Mouse (Mus musculus): ENCODE measurements around the gene Cops9. TPM values are rescaled to one million over a fixed set of nuclear protein-coding genes. Genes with fewer than 3 reads are reported as not detected.

The Cops9 gene
- polyA plus RNA-seq, 2 experiments, result 99.3 to 237 TPM

DNA sequence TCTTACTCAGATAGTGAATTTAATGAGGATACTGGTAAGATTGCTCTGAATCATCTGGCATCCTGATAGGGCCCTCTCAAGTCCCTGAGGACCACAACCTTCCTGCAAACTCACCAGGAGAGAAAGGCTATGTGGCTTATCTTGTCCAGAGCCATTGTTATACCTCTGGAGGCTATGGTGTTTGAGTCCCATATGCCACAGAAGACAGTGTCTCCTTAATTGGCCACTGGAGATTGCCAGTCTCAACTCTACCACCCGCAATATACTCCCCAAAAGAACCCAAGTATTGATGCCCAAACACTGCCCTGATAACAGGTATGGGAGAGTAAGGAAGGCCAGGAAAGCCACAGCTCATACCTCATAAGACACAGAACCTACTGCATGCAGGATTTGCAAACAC is 36.3 kb downstream of the Cops9 start, which contains the start of gene Olfr1410:
Gene Olfr1410, plus strand, starts transcription at position 301 of the 400 bp plus-strand sequence.
- TF ChIP-seq EP300 (IDR thresholded peaks at IDR 0.05; ENCODE audit: low read depth), result no peak
- TF ChIP-seq CTCF (IDR thresholded peaks at IDR 0.05; ENCODE audit: low read depth), result no peak
- no peaks in the 10 kb centered on the region for H3K36me3 ChIP-seq (replicated peaks; ENCODE audit: control insufficient read depth, insufficient read depth, low read depth)
- no peaks in the 10 kb centered on the region for H3K4me1 ChIP-seq (replicated peaks; ENCODE audit: control insufficient read depth in 2 of 2, insufficient read depth in 2 of 2, low read length in 1 of 2)
- 52% methylated on average over 1 of the region's 1 CpGs for WGBS (ENCODE audit: insufficient replicate concordance)
- H3K9me3 ChIP-seq (ENCODE audit: control insufficient read depth, low read length), result no peaks in the 10 kb centered on the region
- H3K9ac ChIP-seq (replicated peaks), result no peak within 1 kb of the TSS
- DNase-seq (ENCODE audit: low read depth in 3 of 3, low spot score in 3 of 3) (no peak), ATAC-seq (ENCODE audit: insufficient read depth) (no peak)
- no peak within 1 kb of the TSS for H3K4me3 ChIP-seq (ENCODE audit: insufficient read depth in 1 of 2, low read depth in 2 of 2, low read length in 2 of 2)
- no peaks in the 10 kb centered on the region for H3K27me3 ChIP-seq (ENCODE audit: control insufficient read depth, insufficient read depth, low read length)
- H3K4me2 ChIP-seq (ENCODE audit: low read depth), result no peak within 1 kb of the TSS
- H3K27ac ChIP-seq, result no peak within 1 kb of the TSS

DNA sequence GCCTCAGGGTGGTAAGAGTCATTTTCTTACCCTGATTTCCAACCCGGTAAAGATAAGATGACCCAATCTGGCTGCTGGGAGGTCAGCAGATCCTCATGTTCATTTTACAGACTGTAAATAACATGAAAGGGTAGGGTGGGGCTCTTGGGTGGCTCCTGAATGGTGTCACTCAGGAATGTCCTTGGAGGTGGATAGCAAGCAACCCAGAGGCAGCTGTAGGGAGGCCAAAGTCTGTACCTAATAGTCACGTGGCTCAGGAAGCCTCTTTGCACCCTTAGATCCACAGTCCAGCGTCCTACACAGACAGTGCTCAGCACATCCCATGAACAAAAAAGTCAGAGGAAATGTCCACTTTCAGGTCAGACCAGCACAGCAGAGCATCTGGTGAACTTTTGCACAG is 45.8 kb downstream of the Cops9 start:
- Histone ChIP-seq H3K4me2 (ENCODE audit: low read depth) (no peak overlapping the region), H3K4me1 (replicated peaks; ENCODE audit: control insufficient read depth in 2 of 2, insufficient read depth in 2 of 2, low read length in 1 of 2) (no peaks in the 10 kb centered on the region), H3K36me3 (replicated peaks; ENCODE audit: control insufficient read depth, insufficient read depth, low read depth) (no peaks in the 10 kb centered on the region), H3K4me3 (ENCODE audit: insufficient read depth in 1 of 2, low read depth in 2 of 2, low read length in 2 of 2) (no peak overlapping the region), H3K27me3 (ENCODE audit: control insufficient read depth, insufficient read depth, low read length) (no peaks in the 10 kb centered on the region), H3K9me3 (ENCODE audit: control insufficient read depth, low read length) (no peaks in the 10 kb centered on the region), H3K27ac (no peak overlapping the region), H3K9ac (replicated peaks) (no peak overlapping the region)
- no peak for ATAC-seq (ENCODE audit: insufficient read depth)
- TF ChIP-seq EP300 (IDR thresholded peaks at IDR 0.05; ENCODE audit: low read depth), result no peak
- no peak for TF ChIP-seq CTCF (IDR thresholded peaks at IDR 0.05; ENCODE audit: low read depth)
- no peak for DNase-seq (ENCODE audit: low read depth in 3 of 3, low spot score in 3 of 3)
- WGBS (ENCODE audit: insufficient replicate concordance), result 58% methylated on average over 3 of the region's 3 CpGs

DNA sequence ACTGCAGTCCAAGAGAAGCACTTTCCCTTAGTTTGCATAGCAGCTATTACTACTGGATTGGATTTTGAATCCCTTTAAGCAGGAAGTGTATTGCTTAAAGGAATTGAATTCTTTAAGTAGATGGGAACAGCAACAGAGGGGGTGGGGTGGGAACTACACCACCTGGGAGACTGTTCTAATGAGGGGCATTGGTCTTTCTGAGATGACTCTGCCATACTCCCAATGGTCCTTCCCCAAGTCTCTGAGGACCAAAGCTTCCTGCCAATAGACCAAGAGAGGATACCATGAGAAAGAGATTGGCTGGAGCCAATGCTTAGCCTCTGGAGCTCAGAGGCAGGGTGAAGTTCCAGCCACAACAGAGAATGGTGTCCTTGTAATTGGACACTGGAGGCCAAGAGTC is 47.7 kb downstream of the Cops9 start, which contains the start of gene Olfr1411:
Gene Olfr1411, plus strand, starts transcription at position 301 of the 400 bp plus-strand sequence.
- H3K27ac ChIP-seq, result no peak within 1 kb of the TSS
- ATAC-seq (ENCODE audit: insufficient read depth) (no peak), DNase-seq (ENCODE audit: low read depth in 3 of 3, low spot score in 3 of 3) (no peak)
- no peaks in the 10 kb centered on the region for H3K36me3 ChIP-seq (replicated peaks; ENCODE audit: control insufficient read depth, insufficient read depth, low read depth)
- no peaks in the 10 kb centered on the region for H3K27me3 ChIP-seq (ENCODE audit: control insufficient read depth, insufficient read depth, low read length)
- H3K9me3 ChIP-seq (ENCODE audit: control insufficient read depth, low read length), result no peaks in the 10 kb centered on the region
- TF ChIP-seq EP300 (IDR thresholded peaks at IDR 0.05; ENCODE audit: low read depth), result no peak
- no peak for TF ChIP-seq CTCF (IDR thresholded peaks at IDR 0.05; ENCODE audit: low read depth)
- H3K4me2 ChIP-seq (ENCODE audit: low read depth), result no peak within 1 kb of the TSS
- no peak within 1 kb of the TSS for H3K9ac ChIP-seq (replicated peaks)
- no peak within 1 kb of the TSS for H3K4me3 ChIP-seq (ENCODE audit: insufficient read depth in 1 of 2, low read depth in 2 of 2, low read length in 2 of 2)
- H3K4me1 ChIP-seq (replicated peaks; ENCODE audit: control insufficient read depth in 2 of 2, insufficient read depth in 2 of 2, low read length in 1 of 2), result no peaks in the 10 kb centered on the region

Other genes starting within 250 kb of the Cops9 start
- gene Ndufa10, start 168.1 kb downstream of the Cops9 start, polyA plus RNA-seq (2012; rRNA removed), result 39.5 and 44.0 TPM in 2 replicates
- gene Ndufa10, start 168.1 kb downstream of the Cops9 start, polyA plus RNA-seq (2014; fragmentation: Nextera tagmentation; extraction: Ambion mirVana), result 152 and 153 TPM in 2 replicates
- gene Olfr1416, start 156.9 kb downstream of the Cops9 start, polyA plus RNA-seq (2012; rRNA removed), result not detected in 2 replicates
- gene Olfr1416, start 156.9 kb downstream of the Cops9 start, polyA plus RNA-seq (2014; fragmentation: Nextera tagmentation; extraction: Ambion mirVana), result not detected in 2 replicates
- gene Olfr1415, start 145.9 kb downstream of the Cops9 start, polyA plus RNA-seq (2012; rRNA removed), result not detected in 2 replicates
- gene Olfr1415, start 145.9 kb downstream of the Cops9 start, polyA plus RNA-seq (2014; fragmentation: Nextera tagmentation; extraction: Ambion mirVana), result not detected in 2 replicates
- not detected in 2 replicates for gene Olfr1414, start 123.3 kb downstream of the Cops9 start, polyA plus RNA-seq (2012; rRNA removed)
- not detected in 2 replicates for gene Olfr1414, start 123.3 kb downstream of the Cops9 start, polyA plus RNA-seq (2014; fragmentation: Nextera tagmentation; extraction: Ambion mirVana)
- not detected in 2 replicates for gene Olfr1413, start 70.7 kb downstream of the Cops9 start, polyA plus RNA-seq (2012; rRNA removed)
- not detected in 2 replicates for gene Olfr1413, start 70.7 kb downstream of the Cops9 start, polyA plus RNA-seq (2014; fragmentation: Nextera tagmentation; extraction: Ambion mirVana)
- gene Olfr1412, start 56.2 kb downstream of the Cops9 start, polyA plus RNA-seq (2012; rRNA removed), result not detected in 2 replicates
- not detected in 2 replicates for gene Olfr1412, start 56.2 kb downstream of the Cops9 start, polyA plus RNA-seq (2014; fragmentation: Nextera tagmentation; extraction: Ambion mirVana)
- not detected in 2 replicates for gene Olfr1411, start 47.6 kb downstream of the Cops9 start, polyA plus RNA-seq (2012; rRNA removed)
- gene Olfr1411, start 47.6 kb downstream of the Cops9 start, polyA plus RNA-seq (2014; fragmentation: Nextera tagmentation; extraction: Ambion mirVana), result not detected in 2 replicates
- not detected in 2 replicates for gene Olfr1410, start 36.2 kb downstream of the Cops9 start, polyA plus RNA-seq (2012; rRNA removed)
- gene Olfr1410, start 36.2 kb downstream of the Cops9 start, polyA plus RNA-seq (2014; fragmentation: Nextera tagmentation; extraction: Ambion mirVana), result not detected in 2 replicates
- not detected in 2 replicates for gene Olfr12, start 24.2 kb downstream of the Cops9 start, polyA plus RNA-seq (2012; rRNA removed)
- gene Olfr12, start 24.2 kb downstream of the Cops9 start, polyA plus RNA-seq (2014; fragmentation: Nextera tagmentation; extraction: Ambion mirVana), result not detected in 2 replicates
- gene Otos, start 6.9 kb upstream of the Cops9 start, polyA plus RNA-seq (2012; rRNA removed), result 0.18 TPM in 1 of 2 replicates, not detected in the other
- gene Otos, start 6.9 kb upstream of the Cops9 start, polyA plus RNA-seq (2014; fragmentation: Nextera tagmentation; extraction: Ambion mirVana), result 0.10 TPM in 1 of 2 replicates, not detected in the other
- gene Gpc1, start 189.7 kb upstream of the Cops9 start, polyA plus RNA-seq (2012; rRNA removed), result 1.6 and 1.7 TPM in 2 replicates
- 1.8 and 2.1 TPM in 2 replicates for gene Gpc1, start 189.7 kb upstream of the Cops9 start, polyA plus RNA-seq (2014; fragmentation: Nextera tagmentation; extraction: Ambion mirVana)